Mouse (Mus musculus) liver, embryonic 14.5 days (tissue): ENCODE measurements at regions not wholly inside any gene's neighbourhood (a gene's known extent, or its start where the extent isn't known, plus 50 kb on each side); places are given as distances from the start of the nearest gene placed in this dataset.

Source experiments
- CTCF ChIP-seq: IDR thresholded peaks from 2 replicates; pipeline ENCODE4 v1.5.1; 2016; ENCODE audit warnings: antibody characterized with exemption, low read depth, control low read depth
- EP300 ChIP-seq: IDR thresholded peaks from 2 replicates; pipeline ENCODE4 v1.6.1; 2016; ENCODE audit warnings: antibody characterized with exemption, low read depth

GRCm38 (mm10) chr1:39099246-39099645, 94.3 kb upstream of the Npas2 start:
- TF ChIP-seq CTCF: no peak
- TF ChIP-seq EP300: no peak
